Mouse (Mus musculus) MEL (cell line): Measurements from ENCODE around the gene Spata7.
"Not testable (repeated sequence)": the region's sequence is repeated elsewhere in the genome, so short reads cannot be mapped to it uniquely, and the experiment has no call there.

Experiments used
- CTCF ChIP-seq, 3 experiments: IDR thresholded peaks in 2 of 3; conservative IDR thresholded peaks in 1 of 3; 2 replicates each; pipeline ENCODE4 v1.5.1; 2011 to 2012; ENCODE audit warnings: low read length in 3 of 3, low read depth in 2 of 3, mild to moderate bottlenecking in 2 of 3, improper control_type of control experiment in 1 of 3, inconsistent platforms in 1 of 3, mixed read lengths in 1 of 3, moderate library complexity in 1 of 3; ENCODE audit not compliant: control insufficient read depth in 1 of 3, insufficient read depth in 1 of 3, poor library complexity in 1 of 3, severe bottlenecking in 1 of 3
- ELF1 ChIP-seq: IDR thresholded peaks from 2 replicates; pipeline ENCODE4 v1.6.1; 2014; ENCODE audit warnings: low read depth, mild to moderate bottlenecking, inconsistent platforms, low read length, improper control_type of control experiment, moderate library complexity
- EP300 ChIP-seq, 2 experiments: IDR thresholded peaks; 2 replicates each; pipeline ENCODE4 v1.6.1; 2011; ENCODE audit warnings: improper control_type of control experiment in 2 of 2, low read length in 2 of 2, low read depth in 1 of 2, mild to moderate bottlenecking in 1 of 2
- GATA1 ChIP-seq: IDR thresholded peaks from 2 replicates; pipeline ENCODE4 v1.6.1; 2011; ENCODE audit warnings: low read depth, low read length, improper control_type of control experiment
- JUND ChIP-seq: IDR thresholded peaks from 2 replicates; pipeline ENCODE4 v1.6.1; 2011; ENCODE audit warnings: low read depth, mild to moderate bottlenecking, improper control_type of control experiment, low read length
- NRF1 ChIP-seq: IDR thresholded peaks from 2 replicates; pipeline ENCODE4 v1.6.1; 2014; ENCODE audit warnings: low read depth, mild to moderate bottlenecking, inconsistent platforms, low read length, improper control_type of control experiment, moderate library complexity; ENCODE audit not compliant: poor library complexity, insufficient read depth, severe bottlenecking
- POLR2A ChIP-seq, 2 experiments: IDR thresholded peaks; 2 replicates each; pipeline ENCODE4 v1.6.1; 2011 to 2012; ENCODE audit warnings: low read length in 2 of 2, mild to moderate bottlenecking in 2 of 2, control low read depth in 1 of 2, improper control_type of control experiment in 1 of 2, low read depth in 1 of 2, moderate library complexity in 1 of 2; ENCODE audit not compliant: control insufficient read depth in 1 of 2, insufficient read depth in 1 of 2, poor library complexity in 1 of 2
- RCOR1 ChIP-seq: IDR thresholded peaks from 2 replicates; pipeline ENCODE4 v1.6.1; 2012; ENCODE audit warnings: low read depth, mild to moderate bottlenecking, inconsistent platforms, low read length, improper control_type of control experiment
- SIN3A ChIP-seq: IDR thresholded peaks from 2 replicates; pipeline ENCODE4 v1.6.1; 2012; ENCODE audit warnings: low read length, improper control_type of control experiment, inconsistent platforms
- TAL1 ChIP-seq: IDR thresholded peaks from 2 replicates; pipeline ENCODE4 v1.6.1; 2012; ENCODE audit warnings: mild to moderate bottlenecking, inconsistent platforms, low read length, moderate library complexity, mixed read lengths
- UBTF ChIP-seq: IDR thresholded peaks from 2 replicates; pipeline ENCODE4 v1.6.1; 2012; ENCODE audit warnings: low read depth, mild to moderate bottlenecking, inconsistent platforms, low read length, improper control_type of control experiment, moderate library complexity, borderline replicate concordance; ENCODE audit not compliant: insufficient read depth
- USF1 ChIP-seq: IDR thresholded peaks from 2 replicates; pipeline ENCODE4 v1.6.1; 2014; ENCODE audit warnings: low read depth, mild to moderate bottlenecking, inconsistent platforms, low read length, improper control_type of control experiment, moderate library complexity
- ZMIZ1 ChIP-seq: IDR thresholded peaks from 2 replicates; pipeline ENCODE4 v1.6.1; 2012; ENCODE audit warnings: low read depth, mild to moderate bottlenecking, inconsistent platforms, low read length, improper control_type of control experiment, moderate library complexity

GRCm38 (mm10) chr12:98620922-98621321, 7.0 kb upstream of the Spata7 start:
- TF ChIP-seq CTCF (IDR thresholded peaks at IDR 0.05 in 2 of 3, conservative IDR thresholded peaks at IDR 0.05 in 1 of 3; ENCODE audit: control insufficient read depth in 1 of 3, insufficient read depth in 1 of 3, low read depth in 2 of 3, low read length in 3 of 3, poor library complexity in 1 of 3, severe bottlenecking in 1 of 3); USF1; UBTF; TAL1; POLR2A (IDR thresholded peaks at IDR 0.05; ENCODE audit: control insufficient read depth in 1 of 2, insufficient read depth in 1 of 2, low read depth in 1 of 2, low read length in 2 of 2, poor library complexity in 1 of 2); ZMIZ1; NRF1; GATA1; EP300 (IDR thresholded peaks at IDR 0.05; ENCODE audit: low read depth in 1 of 2, low read length in 2 of 2); ELF1; RCOR1; JUND; SIN3A: not testable (repeated sequence)
